Mouse (Mus musculus): ENCODE measurements around the gene Tmem269.

Gene Tmem269

GRCm38 (mm10) chr4:119218169-119218568, at the start of gene Tmem269:
Gene Tmem269, minus strand, starts transcription at chr4:119218217.
- no peak for DNase-seq

- DNase-seq, result no peak
Observed at GRCm38 (mm10) chr4:119266606-119267005, 48.6 kb upstream of the Tmem269 start.

- no peak for DNase-seq
Observed at GRCm38 (mm10) chr4:119263459-119263858, 45.4 kb upstream of the Tmem269 start.

GRCm38 (mm10) chr4:119262483-119262882, 44.5 kb upstream of the Tmem269 start:
- DNase-seq, result no peak

GRCm38 (mm10) chr4:119261087-119261713, 43.2 kb upstream of the Tmem269 start:
- DNase-seq, result no peak

- no peak for DNase-seq
Observed at GRCm38 (mm10) chr4:119259344-119260254, 41.6 kb upstream of the Tmem269 start.

- no peak for DNase-seq
Observed at GRCm38 (mm10) chr4:119257083-119257482, 39.1 kb upstream of the Tmem269 start.

- DNase-seq, result no peak
Observed at GRCm38 (mm10) chr4:119255351-119255750, 37.3 kb upstream of the Tmem269 start, which contains the start of gene Cldn19. Gene Cldn19, plus strand, starts transcription at chr4:119255414.

- DNase-seq, result no peak
Observed at GRCm38 (mm10) chr4:119254012-119254618, 36.1 kb upstream of the Tmem269 start.

- DNase-seq, result no peak
Observed at GRCm38 (mm10) chr4:119252025-119252808, 34.2 kb upstream of the Tmem269 start.

GRCm38 (mm10) chr4:119248407-119248965, 30.5 kb upstream of the Tmem269 start:
- DNase-seq, result peak in 1 of 2 experiments; percentile 62

GRCm38 (mm10) chr4:119247462-119248235, 29.6 kb upstream of the Tmem269 start:
- peak; percentile 58 to 72 for DNase-seq

GRCm38 (mm10) chr4:119246688-119247225, 28.7 kb upstream of the Tmem269 start:
- DNase-seq, result no peak

GRCm38 (mm10) chr4:119245961-119246360, 27.9 kb upstream of the Tmem269 start:
- no peak for DNase-seq

- DNase-seq, result peak; percentile 54
Observed at GRCm38 (mm10) chr4:119245556-119245955, 27.5 kb upstream of the Tmem269 start.

GRCm38 (mm10) chr4:119244468-119245240, 26.6 kb upstream of the Tmem269 start:
- no peak for DNase-seq

GRCm38 (mm10) chr4:119242571-119242970, 24.6 kb upstream of the Tmem269 start:
- no peak for DNase-seq

GRCm38 (mm10) chr4:119241664-119242063, 23.6 kb upstream of the Tmem269 start:
- peak in 1 of 2 experiments; percentile 60 for DNase-seq

- peak; percentile 32 to 44 for DNase-seq
Observed at GRCm38 (mm10) chr4:119239181-119239682, 21.2 kb upstream of the Tmem269 start.

GRCm38 (mm10) chr4:119238661-119239060, 20.6 kb upstream of the Tmem269 start:
- DNase-seq, result no peak

Data from cerebellum, postnatal 25 days (tissue).